Mouse (Mus musculus): ENCODE results near the gene Dcps. TPM values are rescaled to one million over a fixed set of nuclear protein-coding genes. Genes with fewer than 3 reads are reported as not detected.

The Dcps gene
- polyA plus RNA-seq, 1 experiment, result 30.2 TPM

GRCm38 (mm10) chr9:35127147-35127546 is 48.7 kb downstream of the Dcps start:
- TF ChIP-seq POLR2A (IDR thresholded peaks at IDR 0.05; ENCODE audit: borderline replicate concordance, insufficient read depth, low read length), result no peak
- TF ChIP-seq CTCF (IDR thresholded peaks at IDR 0.05; ENCODE audit: borderline replicate concordance, insufficient read depth, low read depth, low read length), result no peak
- Histone ChIP-seq H3K4me1 (ENCODE audit: control insufficient read depth, insufficient read depth, low read length) (peaks cover 7% of the 10 kb centered on the region), H3K27ac (ENCODE audit: insufficient read depth, low read length) (no peak overlapping the region), H3K4me3 (replicated peaks; ENCODE audit: insufficient read depth, low read depth, low read length) (no peak overlapping the region), H3K27me3 (ENCODE audit: control insufficient read depth, insufficient read depth, low read length) (no peaks in the 10 kb centered on the region)
- no peak for DNase-seq
- WGBS, result 71% methylated on average over 6 of the region's 6 CpGs

- no peaks in the 10 kb centered on the region for H3K4me1 ChIP-seq (ENCODE audit: control insufficient read depth, insufficient read depth, low read length)
- 96% methylated on average over 8 of the region's 8 CpGs for WGBS
- TF ChIP-seq CTCF (IDR thresholded peaks at IDR 0.05; ENCODE audit: borderline replicate concordance, insufficient read depth, low read depth, low read length) (no peak), POLR2A (IDR thresholded peaks at IDR 0.05; ENCODE audit: borderline replicate concordance, insufficient read depth, low read length) (no peak)
- no peak overlapping the region for H3K27ac ChIP-seq (ENCODE audit: insufficient read depth, low read length)
- no peak overlapping the region for H3K4me3 ChIP-seq (replicated peaks; ENCODE audit: insufficient read depth, low read depth, low read length)
- DNase-seq, result no peak
- H3K27me3 ChIP-seq (ENCODE audit: control insufficient read depth, insufficient read depth, low read length), result no peaks in the 10 kb centered on the region
Measured at GRCm38 (mm10) chr9:35124678-35124955, 51.2 kb downstream of the Dcps start.

GRCm38 (mm10) chr9:35123804-35124677 is 51.8 kb downstream of the Dcps start:
- 90% methylated on average over 11 of the region's 11 CpGs for WGBS
- no peak for DNase-seq

GRCm38 (mm10) chr9:35123456-35123803 is 52.4 kb downstream of the Dcps start:
- 78% methylated on average over 2 of the region's 2 CpGs for WGBS
- no peak for TF ChIP-seq POLR2A (IDR thresholded peaks at IDR 0.05; ENCODE audit: borderline replicate concordance, insufficient read depth, low read length)
- no peak for TF ChIP-seq CTCF (IDR thresholded peaks at IDR 0.05; ENCODE audit: borderline replicate concordance, insufficient read depth, low read depth, low read length)
- DNase-seq, result no peak
- Histone ChIP-seq H3K4me3 (replicated peaks; ENCODE audit: insufficient read depth, low read depth, low read length) (no peak overlapping the region), H3K27me3 (ENCODE audit: control insufficient read depth, insufficient read depth, low read length) (no peaks in the 10 kb centered on the region), H3K4me1 (ENCODE audit: control insufficient read depth, insufficient read depth, low read length) (no peaks in the 10 kb centered on the region; the same call in 1 of the 2 replicates), H3K27ac (ENCODE audit: insufficient read depth, low read length) (peak overlapping the region; percentile 56; the same call in 1 of the 2 replicates)

More at GRCm38 (mm10) chr9:35123804-35124677, 51.8 kb downstream of the Dcps start:
- Histone ChIP-seq H3K27me3 (ENCODE audit: control insufficient read depth, insufficient read depth, low read length) (no peaks in the 10 kb centered on the region), H3K4me1 (ENCODE audit: control insufficient read depth, insufficient read depth, low read length) (no peaks in the 10 kb centered on the region; the same call in 1 of the 2 replicates), H3K27ac (ENCODE audit: insufficient read depth, low read length) (no peak overlapping the region), H3K4me3 (replicated peaks; ENCODE audit: insufficient read depth, low read depth, low read length) (no peak overlapping the region)
- TF ChIP-seq CTCF (IDR thresholded peaks at IDR 0.05; ENCODE audit: borderline replicate concordance, insufficient read depth, low read depth, low read length), result no peak
- no peak for TF ChIP-seq POLR2A (IDR thresholded peaks at IDR 0.05; ENCODE audit: borderline replicate concordance, insufficient read depth, low read length)

GRCm38 (mm10) chr9:35122551-35123266 is 53.2 kb downstream of the Dcps start:
- peak overlapping the region; percentile 56; the same call in 1 of the 2 replicates for H3K27ac ChIP-seq (ENCODE audit: insufficient read depth, low read length)
- 91% methylated on average over 5 of the region's 5 CpGs for WGBS

GRCm38 (mm10) chr9:35119168-35119567 is 56.7 kb downstream of the Dcps start, which contains the start of gene St3gal4:
Gene St3gal4, minus strand, starts transcription at chr9:35119268.
- Histone ChIP-seq H3K27ac (ENCODE audit: insufficient read depth, low read length) (no peak within 1 kb of the TSS), H3K27me3 (ENCODE audit: control insufficient read depth, insufficient read depth, low read length) (no peaks in the 10 kb centered on the region), H3K4me1 (ENCODE audit: control insufficient read depth, insufficient read depth, low read length) (no peaks in the 10 kb centered on the region; the same call in 1 of the 2 replicates), H3K4me3 (replicated peaks; ENCODE audit: insufficient read depth, low read depth, low read length) (no peak within 1 kb of the TSS)
- 63% methylated on average over 6 of the region's 6 CpGs for WGBS
- no peak for TF ChIP-seq POLR2A (IDR thresholded peaks at IDR 0.05; ENCODE audit: borderline replicate concordance, insufficient read depth, low read length)
- DNase-seq, result no peak

More at GRCm38 (mm10) chr9:35122551-35123266, 53.2 kb downstream of the Dcps start:
- DNase-seq, result no peak
- Histone ChIP-seq H3K27me3 (ENCODE audit: control insufficient read depth, insufficient read depth, low read length) (no peaks in the 10 kb centered on the region), H3K4me3 (replicated peaks; ENCODE audit: insufficient read depth, low read depth, low read length) (no peak overlapping the region), H3K4me1 (ENCODE audit: control insufficient read depth, insufficient read depth, low read length) (no peaks in the 10 kb centered on the region; the same call in 1 of the 2 replicates)
- TF ChIP-seq CTCF (IDR thresholded peaks at IDR 0.05; ENCODE audit: borderline replicate concordance, insufficient read depth, low read depth, low read length) (no peak), POLR2A (IDR thresholded peaks at IDR 0.05; ENCODE audit: borderline replicate concordance, insufficient read depth, low read length) (no peak)

GRCm38 (mm10) chr9:35118563-35118962 is 57.3 kb downstream of the Dcps start:
- Histone ChIP-seq H3K4me3 (replicated peaks; ENCODE audit: insufficient read depth, low read depth, low read length) (no peak overlapping the region), H3K4me1 (ENCODE audit: control insufficient read depth, insufficient read depth, low read length) (no peaks in the 10 kb centered on the region; the same call in 1 of the 2 replicates), H3K27ac (ENCODE audit: insufficient read depth, low read length) (no peak overlapping the region), H3K27me3 (ENCODE audit: control insufficient read depth, insufficient read depth, low read length) (no peaks in the 10 kb centered on the region)
- WGBS, result 99% methylated on average over 2 of the region's 2 CpGs
- no peak for DNase-seq
- TF ChIP-seq POLR2A (IDR thresholded peaks at IDR 0.05; ENCODE audit: borderline replicate concordance, insufficient read depth, low read length) (no peak), CTCF (IDR thresholded peaks at IDR 0.05; ENCODE audit: borderline replicate concordance, insufficient read depth, low read depth, low read length) (no peak)
